9 mouse cellular contexts compared by ENCODE assay signal in genomic region chr14:76657375-76657774, GRCm38 (mm10).
A peak's percentile ranks its signal among the peaks of the same experiment; 100 is the strongest.
DNase-seq lines count a peak whose midpoint lies in the region; ATAC-seq and TF ChIP-seq lines count a peak whose summit lies in the region.
"Had no signal": no experiment of that assay in that cellular context is flagged by ENCODE, and none has a peak within 500 bp of the region (broad histone marks: within the 10 kb centered on the region; RNA-seq: fewer than 3 reads in every experiment).

No protein-coding gene starts in this region.

- no peaks in the 10 kb centered on the region for H3K36me3 ChIP-seq in heart, embryonic 16.5 days (ENCODE audit: control insufficient read depth, insufficient read depth)
- no peaks in the 10 kb centered on the region for H3K36me3 ChIP-seq in heart, embryonic 10.5 days
- no peaks in the 10 kb centered on the region for H3K36me3 ChIP-seq in midbrain, postnatal 0 days (ENCODE audit: insufficient read depth, low read length)
- H3K36me3 ChIP-seq: liver, embryonic 13.5 days had no signal

- no peak overlapping the region for H3K9ac ChIP-seq in heart, embryonic 16.5 days (ENCODE audit: low read length)
- H3K9ac ChIP-seq in midbrain, postnatal 0 days (replicated peaks; ENCODE audit: low read length, poor library complexity, severe bottlenecking), result no peak overlapping the region
- H3K9ac ChIP-seq: liver, embryonic 13.5 days had no signal

- no peak for ATAC-seq in heart, embryonic 16.5 days (replicated peaks; ENCODE audit: extremely low read depth, insufficient read depth, low FRiP score)
- ATAC-seq in granulocyte monocyte progenitor cell, adult 5-6 weeks (replicated peaks; ENCODE audit: poor library complexity, severe bottlenecking), result peak; percentile 40; the same call in 1 of the 2 replicates
- peak; percentile 45; the same call in 1 of the 2 replicates for ATAC-seq in midbrain, postnatal 0 days (ENCODE audit: low FRiP score)

- peaks cover 20% of the 10 kb centered on the region for H3K4me1 ChIP-seq in heart, embryonic 16.5 days (ENCODE audit: control insufficient read depth, insufficient read depth, low read length)
- H3K4me1 ChIP-seq in heart, embryonic 10.5 days, result peaks cover 29% of the 10 kb centered on the region
- peaks cover 7% of the 10 kb centered on the region; the same call in 1 of the 2 replicates for H3K4me1 ChIP-seq in midbrain, postnatal 0 days (ENCODE audit: insufficient read depth, low read length)
- H3K4me1 ChIP-seq: liver, embryonic 13.5 days had no signal

- no peaks in the 10 kb centered on the region for H3K9me3 ChIP-seq in heart, embryonic 16.5 days (replicated peaks; ENCODE audit: control insufficient read depth, low read length)
- no peaks in the 10 kb centered on the region for H3K9me3 ChIP-seq in heart, embryonic 10.5 days
- no peaks in the 10 kb centered on the region for H3K9me3 ChIP-seq in midbrain, postnatal 0 days (ENCODE audit: low read length)
- H3K9me3 ChIP-seq: liver, embryonic 13.5 days had no signal

- H3K27me3 ChIP-seq in heart, embryonic 16.5 days (ENCODE audit: control insufficient read depth, insufficient read depth, low read length), result no peaks in the 10 kb centered on the region
- no peaks in the 10 kb centered on the region for H3K27me3 ChIP-seq in heart, embryonic 10.5 days (ENCODE audit: insufficient read depth, poor library complexity, severe bottlenecking)
- no peaks in the 10 kb centered on the region for H3K27me3 ChIP-seq in midbrain, postnatal 0 days (ENCODE audit: insufficient read depth, low read length)
- H3K27me3 ChIP-seq: liver, embryonic 13.5 days had no signal

- no peak overlapping the region for H3K4me3 ChIP-seq in heart, embryonic 16.5 days (ENCODE audit: low read length)
- H3K4me3 ChIP-seq in heart, embryonic 10.5 days, result no peak overlapping the region
- no peak overlapping the region for H3K4me3 ChIP-seq in midbrain, postnatal 0 days (ENCODE audit: low read depth, low read length)
- H3K4me3 ChIP-seq: liver, embryonic 13.5 days had no signal

- no peak overlapping the region for H3K4me2 ChIP-seq in heart, embryonic 16.5 days (ENCODE audit: low read depth, low read length)
- H3K4me2 ChIP-seq in midbrain, postnatal 0 days (ENCODE audit: low read depth, low read length, poor library complexity, severe bottlenecking), result no peak overlapping the region
- H3K4me2 ChIP-seq: liver, embryonic 13.5 days had no signal

- peak overlapping the region; percentile 21; the same call in 1 of the 2 replicates for H3K27ac ChIP-seq in heart, embryonic 16.5 days (ENCODE audit: low read length)
- H3K27ac ChIP-seq in heart, embryonic 10.5 days, result no peak overlapping the region
- peak overlapping the region; percentile 19; the same call in 1 of the 2 replicates for H3K27ac ChIP-seq in midbrain, postnatal 0 days (ENCODE audit: low read depth, low read length)
- H3K27ac ChIP-seq: liver, embryonic 13.5 days had no signal

- TF ChIP-seq CTCF in midbrain, postnatal 0 days (IDR thresholded peaks at IDR 0.05), result no peak

- 58% methylated on average over 7 of the region's 7 CpGs for WGBS in heart, embryonic 16.5 days
- 67% methylated on average over 7 of the region's 7 CpGs for WGBS in heart, embryonic 10.5 days
- WGBS in midbrain, postnatal 0 days, result 14% methylated on average over 7 of the region's 7 CpGs

- DNase-seq in heart, embryonic 10.5 days (ENCODE audit: low spot score), result no peak
- peak; percentile 33 for DNase-seq in cerebellum, adult 11-12 months
- DNase-seq in midbrain, postnatal 0 days (ENCODE audit: low spot score), result peak; percentile 70
- no peak for DNase-seq in layer of hippocampus, postnatal 36 days
- DNase-seq in yolk sac, embryonic 10.5 days (ENCODE audit: low spot score), result no peak
- no peak for DNase-seq in left cerebral cortex, adult 8-10 months (ENCODE audit: low spot score in 2 of 2)
- DNase-seq: liver, embryonic 13.5 days had no signal

Comparison
In these comparisons a context has a peak if more than half of its experiments do, and no peak if none do; other contexts are left out.
1. DNase-seq: peak in cerebellum, adult 11-12 months (single experiment) and midbrain, postnatal 0 days (single experiment); none in heart, embryonic 10.5 days (single experiment), layer of hippocampus, postnatal 36 days (0 of 2), yolk sac, embryonic 10.5 days (single experiment) and left cerebral cortex, adult 8-10 months (0 of 2).